Mouse (Mus musculus) heart, embryonic 13.5 days (tissue): ENCODE data around the gene Rufy3. TPM values are rescaled to one million over a fixed set of nuclear protein-coding genes. Genes with fewer than 3 reads are reported as not detected.

Experiments used
- ATAC-seq: fragments of 200-750 bp; cut with Nextera tagmentation; 2 replicates; pipeline ENCODE4 v1.8.0; 2017; ENCODE audit warnings: moderate TSS enrichment; ENCODE audit not compliant: insufficient number of reproducible peaks, low FRiP score, low TSS enrichment; ENCODE audit errors: extremely low read depth
- H3K27ac ChIP-seq: fragments of 300-500 bp; sonication (generic); replicated peaks from 2 replicates; pipeline ENCODE4 v1.5.1; 2015; ENCODE audit warnings: moderate library complexity, mild to moderate bottlenecking, inconsistent platforms
- H3K27me3 ChIP-seq: fragments of 300-500 bp; sonication (generic); replicated peaks from 2 replicates; pipeline ENCODE4 v1.6.1; 2015; ENCODE audit warnings: mild to moderate bottlenecking, inconsistent platforms
- H3K36me3 ChIP-seq: fragments of 300-500 bp; sonication (generic); 2 replicates; pipeline ENCODE4 v1.6.1; 2015; ENCODE audit warnings: mild to moderate bottlenecking, inconsistent platforms
- H3K4me1 ChIP-seq: fragments of 300-500 bp; sonication (generic); 2 replicates; pipeline ENCODE4 v1.6.1; 2015; ENCODE audit warnings: inconsistent platforms
- H3K4me2 ChIP-seq: fragments of 300-500 bp; sonication (generic); 2 replicates; pipeline ENCODE4 v1.6.1; 2015; ENCODE audit warnings: inconsistent platforms, mild to moderate bottlenecking, moderate library complexity
- H3K4me3 ChIP-seq: fragments of 300-500 bp; sonication (generic); 2 replicates; pipeline ENCODE4 v1.5.1; 2015; ENCODE audit warnings: moderate library complexity, mild to moderate bottlenecking, inconsistent platforms
- H3K9ac ChIP-seq: fragments of 300-500 bp; sonication (generic); 2 replicates; pipeline ENCODE4 v1.6.1; 2015; ENCODE audit warnings: inconsistent platforms, mild to moderate bottlenecking, moderate library complexity
- H3K9me3 ChIP-seq: fragments of 300-500 bp; sonication (generic); 2 replicates; pipeline ENCODE4 v1.6.1; 2016; ENCODE audit warnings: inconsistent platforms
- WGBS: fragments of 180-500 bp; shearing (Covaris S2); methylation state at CpG from one replicate; pipeline ENCODE4 v1.1.7; 2015; ENCODE audit warnings: mixed read lengths; 5-methylcytosine and 5-hydroxymethylcytosine counted together
- polyA plus RNA-seq: library from polyadenylated mRNA; unstranded; fragments of >200 nt; fragmentation: Nextera tagmentation; extraction: Ambion mirVana; gene quantifications from 2 replicates; pipeline ENCODE4 v1.2.1, GENCODE M21; 2015

Rufy3 gene
- polyA plus RNA-seq, 1 experiment from 2014 or later = 8.5 TPM

DNA sequence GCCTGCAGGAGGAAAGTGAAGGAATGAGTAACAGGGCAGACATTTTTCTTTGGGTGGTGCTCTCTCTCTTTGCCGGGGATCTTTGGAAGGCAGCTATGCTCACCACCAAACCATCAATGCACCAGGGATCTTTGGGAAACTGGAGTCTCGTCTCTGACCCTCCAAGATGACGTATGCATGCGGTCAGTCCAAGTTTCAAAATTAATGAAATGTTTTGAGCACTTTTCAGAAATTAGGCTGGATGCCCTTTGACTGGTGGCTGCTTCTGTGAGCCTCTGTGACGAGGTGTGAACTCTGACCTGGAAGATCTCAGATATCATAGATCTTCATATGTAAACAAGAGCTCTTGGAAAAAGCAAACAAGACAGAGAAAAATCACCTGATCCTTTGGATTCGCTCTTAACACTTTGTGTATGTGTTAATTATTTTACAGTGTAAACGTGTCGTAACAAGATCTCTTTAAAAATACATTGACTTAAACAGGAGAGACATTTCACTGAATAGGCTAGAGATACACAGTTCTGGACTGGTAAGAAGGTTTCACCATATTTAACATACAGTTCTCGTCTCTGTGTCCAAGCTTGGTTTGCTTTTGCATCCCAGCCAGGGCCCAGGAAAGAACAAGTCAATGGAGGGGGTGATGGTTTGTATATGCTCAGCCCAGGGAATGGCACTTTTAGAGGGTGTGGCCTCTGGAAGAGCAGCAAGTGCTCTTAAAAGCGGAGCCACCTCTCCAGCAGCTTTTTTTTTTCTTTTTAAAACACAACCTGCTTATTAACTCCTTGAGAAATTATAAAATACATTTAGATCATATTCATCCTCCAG, 126.1 kb downstream of the Rufy3 start:
- Histone ChIP-seq H3K4me1 (peaks cover 8% of the 10 kb centered on the region; the same call in 1 of the 2 replicates), H3K9ac (no peak overlapping the region), H3K27me3 (no peaks in the 10 kb centered on the region), H3K9me3 (no peaks in the 10 kb centered on the region), H3K4me3 (no peak overlapping the region), H3K4me2 (no peak overlapping the region), H3K36me3 (no peaks in the 10 kb centered on the region), H3K27ac (peak overlapping the region; percentile 45; the same call in 1 of the 2 replicates)
- 71% methylated on average over 10 of the region's 10 CpGs for WGBS
- ATAC-seq = no peak

- Histone ChIP-seq H3K27me3 (no peaks in the 10 kb centered on the region), H3K36me3 (no peaks in the 10 kb centered on the region), H3K27ac (no peak overlapping the region), H3K4me1 (peaks cover 7% of the 10 kb centered on the region; the same call in 1 of the 2 replicates), H3K4me3 (no peak overlapping the region), H3K9me3 (no peaks in the 10 kb centered on the region), H3K4me2 (no peak overlapping the region), H3K9ac (no peak overlapping the region)
- WGBS = 71% methylated on average over 6 of the region's 6 CpGs
- no peak for ATAC-seq
These were observed 126.8 kb downstream of the Rufy3 start for GRCm38 (mm10) chr5:88691506-88692095.

GRCm38 (mm10) chr5:88692586-88692985, 127.7 kb downstream of the Rufy3 start:
- peaks cover 7% of the 10 kb centered on the region; the same call in 1 of the 2 replicates for H3K4me1 ChIP-seq
- WGBS = 86% methylated on average over 4 of the region's 4 CpGs

DNA sequence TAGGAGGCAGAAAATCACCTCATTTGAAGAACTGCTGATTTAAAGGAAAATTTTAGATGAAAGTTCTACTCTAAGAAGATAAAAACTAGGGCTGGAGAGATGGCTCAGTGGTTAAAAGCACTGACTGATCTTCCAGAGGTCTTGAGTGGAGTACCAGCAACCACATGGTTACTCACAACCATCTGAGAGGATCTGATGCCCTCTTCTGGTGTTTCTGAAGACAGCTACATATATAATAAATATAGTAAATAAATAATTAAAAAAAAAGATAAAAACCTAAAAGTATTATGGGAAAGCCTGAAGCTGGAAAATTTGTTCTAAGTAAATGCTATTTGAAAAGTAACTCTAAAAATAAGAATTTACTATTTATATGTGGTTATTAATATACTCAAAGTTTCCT, 128.2 kb downstream of the Rufy3 start:
- Histone ChIP-seq H3K4me3 (no peak overlapping the region), H3K27ac (no peak overlapping the region), H3K9me3 (no peaks in the 10 kb centered on the region), H3K9ac (no peak overlapping the region), H3K27me3 (no peaks in the 10 kb centered on the region), H3K36me3 (no peaks in the 10 kb centered on the region), H3K4me1 (peaks cover 7% of the 10 kb centered on the region; the same call in 1 of the 2 replicates), H3K4me2 (no peak overlapping the region)
- no peak for ATAC-seq

More at GRCm38 (mm10) chr5:88692586-88692985, 127.7 kb downstream of the Rufy3 start:
- no peak overlapping the region for H3K4me3 ChIP-seq
- H3K27ac ChIP-seq = no peak overlapping the region
- H3K36me3 ChIP-seq = no peaks in the 10 kb centered on the region
- no peaks in the 10 kb centered on the region for H3K27me3 ChIP-seq
- no peak overlapping the region for H3K4me2 ChIP-seq
- no peak overlapping the region for H3K9ac ChIP-seq
- ATAC-seq = no peak
- H3K9me3 ChIP-seq = no peaks in the 10 kb centered on the region

DNA sequence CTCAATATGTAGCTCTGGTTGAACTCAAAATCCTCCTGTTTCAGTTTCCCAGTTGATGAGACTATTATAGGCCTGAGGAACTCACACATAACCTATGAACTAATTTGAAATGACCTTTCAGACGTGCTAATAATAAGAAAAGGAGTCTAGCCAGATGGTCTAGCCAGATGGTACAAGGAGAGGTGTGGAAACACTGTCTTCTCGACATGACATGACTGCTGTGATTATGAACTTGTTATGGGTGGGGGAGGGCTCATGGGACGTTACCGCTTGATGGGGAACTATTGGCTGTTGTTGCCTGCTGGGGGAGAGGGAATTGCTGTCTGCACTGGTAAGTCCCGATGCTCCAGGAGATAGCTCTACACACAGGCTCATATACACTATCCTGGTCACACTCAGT, 132.5 kb downstream of the Rufy3 start:
- no peaks in the 10 kb centered on the region for H3K27me3 ChIP-seq
- H3K4me2 ChIP-seq = no peak overlapping the region
- no peaks in the 10 kb centered on the region for H3K9me3 ChIP-seq
- WGBS = 76% methylated on average over 5 of the region's 5 CpGs
- no peaks in the 10 kb centered on the region for H3K4me1 ChIP-seq
- H3K4me3 ChIP-seq = no peak overlapping the region
- H3K27ac ChIP-seq = no peak overlapping the region
- H3K36me3 ChIP-seq = no peaks in the 10 kb centered on the region
- ATAC-seq = no peak
- no peak overlapping the region for H3K9ac ChIP-seq

DNA sequence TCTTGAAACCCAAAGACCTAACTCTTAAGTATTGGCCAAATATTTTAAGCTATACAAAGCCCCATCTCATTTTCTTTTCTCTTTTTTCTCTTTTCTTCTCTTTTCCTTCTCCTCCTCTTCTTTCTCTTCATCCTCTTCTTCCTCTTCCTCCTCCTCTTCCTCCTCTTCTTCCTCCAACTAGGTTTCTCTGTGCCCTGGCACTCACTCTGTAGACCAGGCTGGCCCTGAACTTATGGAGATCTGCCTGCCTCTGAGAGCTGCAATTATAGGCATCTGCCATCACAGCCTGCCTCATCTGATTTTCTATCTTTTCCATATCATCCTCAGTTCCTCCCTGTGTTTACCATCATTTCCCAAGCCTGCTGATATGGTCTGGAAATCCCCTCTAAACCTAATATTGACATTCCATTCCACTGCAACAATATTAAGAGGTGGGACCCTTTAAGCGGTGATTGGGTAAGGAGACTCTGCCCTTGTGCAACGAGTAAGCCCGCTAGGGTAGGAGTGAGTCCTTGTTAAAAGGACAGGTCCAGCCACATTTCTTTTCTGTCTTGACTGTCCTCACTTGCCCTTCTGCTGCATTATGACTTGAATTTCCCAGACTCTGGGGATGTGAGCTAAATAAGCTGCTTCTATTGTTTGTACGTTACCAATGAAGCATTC, 134.5 kb downstream of the Rufy3 start:
- H3K9me3 ChIP-seq = no peaks in the 10 kb centered on the region
- no peak overlapping the region for H3K4me3 ChIP-seq
- no peak overlapping the region for H3K9ac ChIP-seq
- no peaks in the 10 kb centered on the region for H3K27me3 ChIP-seq
- no peak overlapping the region for H3K27ac ChIP-seq
- ATAC-seq = no peak
- H3K4me1 ChIP-seq = no peaks in the 10 kb centered on the region
- no peak overlapping the region for H3K4me2 ChIP-seq
- WGBS = 54% methylated on average over 4 of the region's 4 CpGs
- no peaks in the 10 kb centered on the region for H3K36me3 ChIP-seq

Other genes starting within 250 kb of the Rufy3 start
- not detected in 2 replicates for gene Prol1, start 247.7 kb upstream of the Rufy3 start, polyA plus RNA-seq
- gene Amtn, start 188.9 kb upstream of the Rufy3 start, polyA plus RNA-seq = not detected in 2 replicates
- not detected in 2 replicates for gene Ambn, start 109.0 kb upstream of the Rufy3 start, polyA plus RNA-seq
- not detected in 2 replicates for gene Enam, start 77.1 kb upstream of the Rufy3 start, polyA plus RNA-seq
- 0.29 and 0.32 TPM in 2 replicates for gene Jchain, start 37.1 kb upstream of the Rufy3 start, polyA plus RNA-seq
- 44.0 and 49.1 TPM in 2 replicates for gene Utp3, start 10.6 kb upstream of the Rufy3 start, polyA plus RNA-seq
- gene Grsf1, start 111.1 kb downstream of the Rufy3 start, polyA plus RNA-seq = 61.5 and 65.6 TPM in 2 replicates
- gene Mob1b, start 155.8 kb downstream of the Rufy3 start, polyA plus RNA-seq = 16.8 and 17.7 TPM in 2 replicates
- gene Dck, start 200.0 kb downstream of the Rufy3 start, polyA plus RNA-seq = 34.8 and 37.8 TPM in 2 replicates